Mouse (Mus musculus) midbrain, embryonic 12.5 days (tissue): ENCODE results near the gene Patj. TPM values are rescaled to one million over a fixed set of nuclear protein-coding genes. Genes with fewer than 3 reads are reported as not detected.
A peak's percentile ranks its signal among the peaks of the same experiment; 100 is the strongest.

Experiments
- ATAC-seq: fragments of 200-750 bp; cut with Nextera tagmentation; 2 replicates; pipeline ENCODE4 v1.8.0; 2017; ENCODE audit warnings: low read depth, moderate TSS enrichment, moderate library complexity; ENCODE audit not compliant: low FRiP score
- H3K27ac ChIP-seq: fragments of 300-500 bp; sonication (generic); replicated peaks from 2 replicates; pipeline ENCODE4 v1.5.1; 2016; ENCODE audit warnings: mild to moderate bottlenecking
- H3K27me3 ChIP-seq: fragments of 300-500 bp; sonication (generic); 2 replicates; pipeline ENCODE4 v1.6.1; 2016; ENCODE audit warnings: mild to moderate bottlenecking
- H3K36me3 ChIP-seq: fragments of 300-500 bp; sonication (generic); 2 replicates; pipeline ENCODE4 v1.6.1; 2016
- H3K4me1 ChIP-seq: fragments of 300-500 bp; sonication (generic); 2 replicates; pipeline ENCODE4 v1.6.1; 2016
- H3K4me2 ChIP-seq: fragments of 300-500 bp; sonication (generic); replicated peaks from 2 replicates; pipeline ENCODE4 v1.6.1; 2016; ENCODE audit warnings: mild to moderate bottlenecking, moderate library complexity
- H3K4me3 ChIP-seq: fragments of 300-500 bp; sonication (generic); 2 replicates; pipeline ENCODE4 v1.5.1; 2016; ENCODE audit warnings: mild to moderate bottlenecking
- H3K9ac ChIP-seq: fragments of 300-500 bp; sonication (generic); replicated peaks from 2 replicates; pipeline ENCODE4 v1.6.1; 2016; ENCODE audit warnings: mild to moderate bottlenecking, moderate library complexity
- H3K9me3 ChIP-seq: fragments of 300-500 bp; sonication (generic); 2 replicates; pipeline ENCODE4 v1.6.1; 2016; ENCODE audit warnings: mild to moderate bottlenecking
- WGBS: fragments of 180-500 bp; shearing (Covaris S2); methylation state at CpG from one replicate; pipeline ENCODE4 v1.1.7; 2016; 5-methylcytosine and 5-hydroxymethylcytosine counted together
- microRNA-seq: library from miRNA; unstranded; fragments of <30 nt; microRNA quantifications from one replicate; pipeline ENCODE4, GENCODE M21; 2017
- polyA plus RNA-seq: library from polyadenylated mRNA; unstranded; fragments of >200 nt; fragmentation: Nextera tagmentation; extraction: Ambion mirVana; gene quantifications from 2 replicates; pipeline ENCODE4 v1.2.1, GENCODE M21; 2016

Gene Patj
- polyA plus RNA-seq, 1 experiment from 2014 or later, result 8.5 TPM

- H3K4me1 ChIP-seq, result peaks cover 25% of the 10 kb centered on the region
- no peaks in the 10 kb centered on the region for H3K36me3 ChIP-seq
- ATAC-seq, result peak; percentile 48
- H3K9me3 ChIP-seq, result no peaks in the 10 kb centered on the region
- H3K9ac ChIP-seq, result no peak overlapping the region
- H3K4me3 ChIP-seq, result no peak overlapping the region
- no peaks in the 10 kb centered on the region for H3K27me3 ChIP-seq
- H3K27ac ChIP-seq, result 0 out of 2 replicates have a peak overlapping the region, but pooled peaks have one; percentile 35
- H3K4me2 ChIP-seq, result no peak overlapping the region
- 45% methylated on average over 4 of the region's 4 CpGs for WGBS
These were observed 362.6 kb downstream of the Patj start for GRCm38 (mm10) chr4:98758012-98758821.

- no peak overlapping the region for H3K9ac ChIP-seq
- no peaks in the 10 kb centered on the region for H3K9me3 ChIP-seq
- WGBS, result 89% methylated on average over 3 of the region's 3 CpGs
- H3K4me1 ChIP-seq, result peaks cover 25% of the 10 kb centered on the region
- no peaks in the 10 kb centered on the region for H3K36me3 ChIP-seq
- no peak overlapping the region for H3K4me2 ChIP-seq
- H3K4me3 ChIP-seq, result no peak overlapping the region
- ATAC-seq, result no peak
- H3K27me3 ChIP-seq, result no peaks in the 10 kb centered on the region
- no peak overlapping the region for H3K27ac ChIP-seq
These were observed 363.4 kb downstream of the Patj start for GRCm38 (mm10) chr4:98758872-98759518.

GRCm38 (mm10) chr4:98767134-98768133 is 371.8 kb downstream of the Patj start:
- Histone ChIP-seq H3K36me3 (no peaks in the 10 kb centered on the region), H3K9ac (no peak overlapping the region), H3K4me3 (no peak overlapping the region), H3K9me3 (no peaks in the 10 kb centered on the region), H3K27me3 (no peaks in the 10 kb centered on the region), H3K27ac (no peak overlapping the region), H3K4me1 (no peaks in the 10 kb centered on the region), H3K4me2 (no peak overlapping the region)
- no peak for ATAC-seq
- 89% methylated on average over 14 of the region's 14 CpGs for WGBS

Small RNA genes within 50 kb of the gene (microRNA-seq; reads per million reads assigned to microRNA genes)
- gene Gm22625, result not detected
- not detected for gene Gm26154

Other genes with a start within 250 kb of the Patj start
- gene Tm2d1, start 12.5 kb upstream of the Patj start, polyA plus RNA-seq, result 98.5 and 109 TPM in 2 replicates